Mouse (Mus musculus): ENCODE measurements at regions not wholly inside any gene's neighbourhood (a gene's known extent, or its start where the extent isn't known, plus 50 kb on each side); places are given as distances from the start of the nearest gene placed in this dataset.

GRCm38 (mm10) chr11:64317458-64317857 lies 117.7 kb upstream of the Hs3st3a1 start:
- TF ChIP-seq POLR2A (IDR thresholded peaks at IDR 0.05; ENCODE audit: borderline replicate concordance, extremely low read depth, low read depth, low read length) (no peak), CTCF (IDR thresholded peaks at IDR 0.05; ENCODE audit: insufficient read depth, low read length) (no peak)
